Mouse (Mus musculus) brain, embryonic 14.5 days (tissue): Measurements from ENCODE around the gene Nmnat3. TPM values are rescaled to one million over a fixed set of nuclear protein-coding genes. Genes with fewer than 3 reads are reported as not detected.
A peak's percentile ranks its signal among the peaks of the same experiment; 100 is the strongest.

ENCODE experiments used
- DNase-seq: peaks from one replicate; pipeline ENCODE4 v3.0.0-alpha.2; 2011; ENCODE audit warnings: low read depth
- CTCF ChIP-seq: fragments of 200-500 bp; IDR thresholded peaks from 2 replicates; pipeline ENCODE4 v1.5.1; 2012; ENCODE audit warnings: inconsistent platforms, mild to moderate bottlenecking, moderate library complexity, borderline replicate concordance; ENCODE audit not compliant: insufficient read depth, insufficient read length; ENCODE audit errors: extremely low read depth
- POLR2A ChIP-seq: fragments of 200-500 bp; IDR thresholded peaks from 2 replicates; pipeline ENCODE4 v1.6.1; 2012; ENCODE audit warnings: mild to moderate bottlenecking, inconsistent platforms, borderline replicate concordance; ENCODE audit not compliant: poor library complexity, insufficient read depth, insufficient read length, severe bottlenecking; ENCODE audit errors: extremely low read depth
- polyA plus RNA-seq: library from polyadenylated mRNA; depleted of rRNA; stranded (reverse); fragments of >200 nt; gene quantifications from 2 replicates; pipeline ENCODE4 v1.2.3, GENCODE M21; 2012

Nmnat3 gene
- polyA plus RNA-seq, 1 experiment = 1.1 TPM

GRCm38 (mm10) chr9:98369707-98370106, 82.5 kb downstream of the Nmnat3 start:
- TF ChIP-seq POLR2A = no peak
- no peak for DNase-seq

GRCm38 (mm10) chr9:98373358-98373757, 86.1 kb downstream of the Nmnat3 start:
- TF ChIP-seq CTCF (peak; percentile 22; the same call in 1 of the 2 replicates), POLR2A (no peak)
- no peak for DNase-seq

GRCm38 (mm10) chr9:98374897-98375296, 87.7 kb downstream of the Nmnat3 start:
- DNase-seq = no peak
- no peak for TF ChIP-seq CTCF
- TF ChIP-seq POLR2A = no peak

- DNase-seq = peak; percentile 33
- TF ChIP-seq CTCF (no peak), POLR2A (no peak)
These were observed 88.3 kb downstream of the Nmnat3 start for GRCm38 (mm10) chr9:98375329-98376170.

GRCm38 (mm10) chr9:98379736-98380135, 92.5 kb downstream of the Nmnat3 start:
- no peak for DNase-seq
- TF ChIP-seq CTCF (no peak), POLR2A (no peak)

GRCm38 (mm10) chr9:98380593-98380992, 93.4 kb downstream of the Nmnat3 start:
- no peak for DNase-seq

GRCm38 (mm10) chr9:98387741-98388632, 100.8 kb downstream of the Nmnat3 start:
- no peak for DNase-seq
- TF ChIP-seq CTCF = no peak
- TF ChIP-seq POLR2A = no peak

More at GRCm38 (mm10) chr9:98380593-98380992, 93.4 kb downstream of the Nmnat3 start:
- TF ChIP-seq CTCF (no peak), POLR2A (no peak)

- TF ChIP-seq POLR2A (no peak), CTCF (no peak)
- no peak for DNase-seq
These were observed 101.4 kb downstream of the Nmnat3 start for GRCm38 (mm10) chr9:98388633-98388965.

- no peak for DNase-seq
- TF ChIP-seq POLR2A (no peak), CTCF (no peak)
These were observed 106.3 kb downstream of the Nmnat3 start for GRCm38 (mm10) chr9:98393496-98393895.

- TF ChIP-seq POLR2A (no peak), CTCF (no peak)
- no peak for DNase-seq
These were observed 110.0 kb downstream of the Nmnat3 start for GRCm38 (mm10) chr9:98397211-98397610.

GRCm38 (mm10) chr9:98397866-98398265, 110.6 kb downstream of the Nmnat3 start:
- no peak for TF ChIP-seq CTCF
- no peak for TF ChIP-seq POLR2A
- no peak for DNase-seq

- TF ChIP-seq CTCF = no peak
- DNase-seq = peak; percentile 53
These were observed 113.1 kb downstream of the Nmnat3 start for GRCm38 (mm10) chr9:98400185-98400894.

- no peak for TF ChIP-seq POLR2A
- TF ChIP-seq CTCF = no peak
- no peak for DNase-seq
These were observed 114.4 kb downstream of the Nmnat3 start for GRCm38 (mm10) chr9:98401611-98402010.
